Comparison of ENCODE assay signal across 14 mouse cellular contexts in the genomic region with DNA sequence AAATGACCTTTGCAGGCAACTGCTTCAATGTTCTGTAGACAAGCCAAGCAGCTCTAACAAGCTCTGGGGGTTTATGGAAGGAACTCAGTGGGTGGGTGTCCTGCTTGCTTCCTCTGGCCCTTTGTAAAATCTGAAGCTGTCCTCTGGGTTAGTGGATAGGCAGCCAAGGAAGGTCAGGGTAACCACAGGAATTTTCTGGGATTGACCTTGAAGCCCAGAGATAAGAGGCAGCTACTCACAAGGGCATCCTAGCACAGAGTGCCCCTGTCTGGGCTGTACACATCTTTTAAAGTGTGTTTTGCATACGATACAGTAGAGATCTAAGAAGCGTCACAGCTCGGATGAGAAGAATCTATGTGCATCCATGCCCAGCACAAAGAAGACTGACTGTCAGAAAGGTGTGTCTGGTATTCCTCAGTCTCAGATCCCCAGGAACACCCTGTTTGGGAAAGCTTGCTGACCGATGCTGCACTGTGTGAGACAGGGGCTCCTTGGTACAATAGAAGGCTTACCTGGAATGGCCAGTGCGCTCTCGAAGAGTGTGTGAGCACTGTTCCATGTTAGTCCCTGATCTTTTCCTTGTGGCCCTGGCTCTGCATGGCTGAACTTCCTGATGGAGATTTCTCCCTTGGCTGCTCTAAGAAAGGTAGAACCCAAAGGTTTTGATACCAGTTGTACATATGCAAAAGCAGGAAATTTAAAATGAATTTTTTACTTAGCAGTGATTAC.
"Had no signal": no experiment of that assay in that cellular context is flagged by ENCODE, and none has a peak within 500 bp of the region (broad histone marks: within the 10 kb centered on the region; RNA-seq: fewer than 3 reads in every experiment).

No protein-coding gene starts in this region.

- H3K27ac ChIP-seq: left cerebral cortex, adult 2 months; liver, embryonic 13.5 days; lung, embryonic 15.5 days; midbrain, embryonic 15.5 days; neural tube, embryonic 12.5 days; stomach, embryonic 15.5 days had no signal

- H3K9ac ChIP-seq: liver, embryonic 13.5 days; liver, postnatal 0 days; lung, embryonic 15.5 days; midbrain, embryonic 15.5 days; neural tube, embryonic 12.5 days; stomach, embryonic 15.5 days had no signal

- DNase-seq: kidney, postnatal 10 days; liver; liver, embryonic 13.5 days; liver, postnatal 0 days; lung, postnatal 36 days; right cerebral cortex, postnatal 14 days; thymus, adult 2 months; thymus, postnatal 25 days had no signal

- H3K4me2 ChIP-seq: liver, embryonic 13.5 days; lung, embryonic 15.5 days; midbrain, embryonic 15.5 days; neural tube, embryonic 12.5 days; stomach, embryonic 15.5 days had no signal

- H3K36me3 ChIP-seq: liver, embryonic 13.5 days; lung, embryonic 15.5 days; midbrain, embryonic 15.5 days; neural tube, embryonic 12.5 days had no signal

- ATAC-seq: intestine, postnatal 0 days; liver, postnatal 0 days; midbrain, embryonic 15.5 days had no signal

- H3K9me3 ChIP-seq: liver, embryonic 13.5 days; lung, embryonic 15.5 days; midbrain, embryonic 15.5 days; stomach, embryonic 15.5 days had no signal

- H3K27me3 ChIP-seq: liver, embryonic 13.5 days; lung, embryonic 15.5 days; midbrain, embryonic 15.5 days; neural tube, embryonic 12.5 days; stomach, embryonic 15.5 days had no signal

- H3K4me3 ChIP-seq: left cerebral cortex, adult 2 months; liver, embryonic 13.5 days; lung, embryonic 15.5 days; midbrain, embryonic 15.5 days; neural tube, embryonic 12.5 days; stomach, embryonic 15.5 days had no signal

- H3K4me1 ChIP-seq: liver, embryonic 13.5 days; lung, embryonic 15.5 days; midbrain, embryonic 15.5 days; neural tube, embryonic 12.5 days; stomach, embryonic 15.5 days had no signal
